Mouse (Mus musculus) liver, embryonic 12.5 days (tissue): ENCODE measurements around the gene Hmgb3. TPM values are rescaled to one million over a fixed set of nuclear protein-coding genes. Genes with fewer than 3 reads are reported as not detected.
A peak's percentile ranks its signal among the peaks of the same experiment; 100 is the strongest.
"Not testable (repeated sequence)": the region's sequence is repeated elsewhere in the genome, so short reads cannot be mapped to it uniquely, and the experiment has no call there.

ENCODE experiments used
- ATAC-seq: fragments of 200-750 bp; cut with Nextera tagmentation; 2 replicates; pipeline ENCODE4 v1.8.0; 2017; ENCODE audit warnings: moderate number of reproducible peaks, mild to moderate bottlenecking, moderate library complexity
- H3K27ac ChIP-seq: fragments of 300-500 bp; sonication (generic); 2 replicates; pipeline ENCODE4 v1.5.1; 2016; ENCODE audit warnings: mild to moderate bottlenecking
- H3K27me3 ChIP-seq: fragments of 300-500 bp; sonication (generic); replicated peaks from 2 replicates; pipeline ENCODE4 v1.6.1; 2016; ENCODE audit warnings: mild to moderate bottlenecking, moderate library complexity
- H3K36me3 ChIP-seq: fragments of 300-500 bp; sonication (generic); 2 replicates; pipeline ENCODE4 v1.6.1; 2016; ENCODE audit warnings: mild to moderate bottlenecking, moderate library complexity
- H3K4me1 ChIP-seq: fragments of 300-500 bp; sonication (generic); 2 replicates; pipeline ENCODE4 v1.6.1; 2016
- H3K4me2 ChIP-seq: fragments of 300-500 bp; sonication (generic); 2 replicates; pipeline ENCODE4 v1.6.1; 2016; ENCODE audit warnings: mild to moderate bottlenecking, moderate library complexity
- H3K4me3 ChIP-seq: fragments of 300-500 bp; sonication (generic); 2 replicates; pipeline ENCODE4 v1.5.1; 2016; ENCODE audit warnings: mild to moderate bottlenecking, moderate library complexity
- H3K9ac ChIP-seq: fragments of 300-500 bp; sonication (generic); 2 replicates; pipeline ENCODE4 v1.6.1; 2016; ENCODE audit warnings: mild to moderate bottlenecking, moderate library complexity
- H3K9me3 ChIP-seq: fragments of 300-500 bp; sonication (generic); replicated peaks from 2 replicates; pipeline ENCODE4 v1.6.1; 2016; ENCODE audit warnings: mild to moderate bottlenecking, moderate library complexity
- WGBS: fragments of 180-500 bp; shearing (Covaris S2); methylation state at CpG from one replicate; pipeline ENCODE4 v1.1.7; 2016; ENCODE audit not compliant: insufficient replicate concordance; 5-methylcytosine and 5-hydroxymethylcytosine counted together
- polyA plus RNA-seq: library from polyadenylated mRNA; unstranded; fragments of >200 nt; fragmentation: Nextera tagmentation; extraction: Ambion mirVana; gene quantifications from 2 replicates; pipeline ENCODE4 v1.2.1, GENCODE M21; 2016

Hmgb3 gene
- 321 and 340 TPM in 2 replicates for polyA plus RNA-seq

DNA sequence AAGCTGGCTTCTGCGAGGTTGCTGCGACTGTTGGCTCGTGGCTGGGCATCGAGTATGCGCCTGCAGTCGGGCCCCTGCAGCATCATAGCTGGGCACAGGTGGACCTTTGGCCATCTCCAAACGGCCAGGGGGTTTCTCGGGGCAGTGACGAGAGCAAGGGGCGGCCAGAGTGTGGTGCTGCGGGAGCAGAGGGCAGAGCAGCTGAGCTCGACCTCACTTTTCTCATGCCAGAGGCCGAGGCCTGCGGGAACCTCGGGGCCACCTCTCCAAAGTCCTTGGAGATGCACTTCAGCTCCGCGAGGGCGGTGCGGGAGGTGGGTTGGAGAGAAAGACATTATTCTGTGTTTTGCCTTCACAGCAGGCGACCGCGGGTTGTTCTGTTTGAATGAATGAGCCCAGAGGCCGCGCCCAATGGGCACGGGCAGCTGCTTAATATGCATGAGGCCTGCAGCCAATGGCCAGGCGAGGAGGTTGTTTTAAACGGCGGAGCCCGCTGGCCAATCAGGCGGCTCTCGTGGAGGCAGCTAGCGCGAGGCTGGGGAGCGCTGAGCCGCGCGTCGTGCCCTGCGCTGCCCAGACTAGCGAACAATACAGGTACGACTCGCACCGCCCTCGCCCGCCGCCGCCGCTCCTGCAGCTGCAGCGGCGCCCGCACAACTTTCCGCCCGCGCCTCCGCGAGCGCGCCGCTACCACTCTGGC, at the start of gene Hmgb3:
Hmgb3 (plus strand) TSS at position 504 of the 700 bp plus-strand sequence.
- Histone ChIP-seq H3K9ac (peak within 1 kb of the TSS; percentile 95), H3K27ac (peak within 1 kb of the TSS; percentile 95), H3K9me3 (0 out of 2 replicates have a peak, but pooled peaks cover 5% of the 10 kb centered on the region), H3K4me3 (peak within 1 kb of the TSS; percentile 84), H3K4me2 (peak within 1 kb of the TSS; percentile 83), H3K4me1 (peaks cover 10% of the 10 kb centered on the region), H3K27me3 (0 out of 2 replicates have a peak, but pooled peaks cover 3% of the 10 kb centered on the region), H3K36me3 (peaks cover 19% of the 10 kb centered on the region)
- peak; percentile 95 for ATAC-seq
- WGBS, result 16% methylated on average over 59 of the region's 59 CpGs

DNA sequence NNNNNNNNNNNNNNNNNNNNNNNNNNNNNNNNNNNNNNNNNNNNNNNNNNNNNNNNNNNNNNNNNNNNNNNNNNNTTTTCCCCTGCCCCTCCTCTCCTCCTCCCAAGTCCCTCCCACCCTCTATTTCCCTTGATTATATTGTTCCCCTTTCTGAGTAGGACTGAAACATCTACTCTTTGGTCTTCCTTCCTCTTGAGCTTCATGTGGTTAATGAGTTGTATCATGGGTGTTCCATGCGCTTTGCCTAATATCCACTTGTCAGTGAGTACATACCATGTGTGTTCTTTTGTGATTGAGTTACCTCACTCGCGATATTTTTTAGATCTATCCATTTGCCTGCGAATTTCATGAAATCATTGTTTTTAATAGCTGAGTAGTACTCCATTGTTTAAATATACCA, 49.1 kb upstream of the Hmgb3 start:
- not testable (repeated sequence) for H3K4me2 ChIP-seq, H3K9me3 ChIP-seq, H3K4me3 ChIP-seq, H3K27me3 ChIP-seq, H3K36me3 ChIP-seq, H3K27ac ChIP-seq, ATAC-seq, H3K9ac ChIP-seq, H3K4me1 ChIP-seq
- WGBS, result 73% methylated on average over 4 of the region's 4 CpGs

DNA sequence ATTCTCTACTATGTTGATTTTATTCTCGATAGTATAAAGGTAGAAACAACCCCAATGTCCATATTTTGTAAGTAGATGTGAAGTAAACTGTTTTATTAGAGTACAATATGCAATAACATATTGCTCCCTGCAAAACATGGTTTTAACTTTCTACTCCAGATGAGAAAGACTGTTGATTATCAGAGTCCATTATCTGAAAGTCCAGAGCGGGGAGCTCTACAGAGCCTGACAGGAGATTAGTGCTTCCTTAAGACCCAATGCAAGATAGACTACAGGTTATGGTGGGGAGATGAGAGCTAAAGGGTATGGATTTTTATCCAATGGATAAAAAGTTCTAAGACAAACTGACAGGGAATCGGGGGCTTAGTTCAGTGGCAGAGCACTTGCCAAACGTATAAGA, 36.5 kb upstream of the Hmgb3 start:
- peak; percentile 85 for ATAC-seq
- H3K27me3 ChIP-seq, result 0 out of 2 replicates have a peak, but pooled peaks cover 3% of the 10 kb centered on the region
- H3K36me3 ChIP-seq, result no peaks in the 10 kb centered on the region
- no peak overlapping the region for H3K9ac ChIP-seq
- H3K9me3 ChIP-seq, result no peaks in the 10 kb centered on the region
- H3K4me2 ChIP-seq, result no peak overlapping the region
- WGBS, result 47% methylated on average over 4 of the region's 4 CpGs
- peaks cover 33% of the 10 kb centered on the region for H3K4me1 ChIP-seq
- no peak overlapping the region for H3K4me3 ChIP-seq
- peak overlapping the region; percentile 64; the same call in 1 of the 2 replicates for H3K27ac ChIP-seq

DNA sequence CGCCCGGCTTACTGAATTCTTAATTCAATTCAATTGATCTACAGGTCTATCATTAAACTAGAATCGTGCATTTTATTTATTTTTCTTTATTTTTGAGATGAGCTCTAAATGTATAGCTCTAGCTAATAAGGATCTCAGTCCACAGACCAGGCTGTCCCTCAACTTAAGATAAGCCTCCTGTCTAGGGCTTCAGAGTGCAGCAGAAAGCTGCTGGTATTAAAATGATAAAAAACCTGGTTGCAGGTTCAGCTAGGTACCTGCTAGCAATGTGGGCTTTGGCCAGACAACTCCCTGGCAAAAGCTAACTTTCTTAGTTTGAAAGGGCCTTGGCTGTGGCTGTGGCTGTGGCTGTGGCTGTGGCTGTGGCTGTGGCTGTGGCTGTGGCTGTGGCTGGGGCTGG, 32.8 kb upstream of the Hmgb3 start:
- Histone ChIP-seq H3K4me1 (peaks cover 61% of the 10 kb centered on the region), H3K9ac (no peak overlapping the region), H3K27me3 (0 out of 2 replicates have a peak, but pooled peaks cover 3% of the 10 kb centered on the region), H3K4me3 (no peak overlapping the region), H3K36me3 (no peaks in the 10 kb centered on the region), H3K9me3 (no peaks in the 10 kb centered on the region), H3K27ac (no peak overlapping the region), H3K4me2 (no peak overlapping the region)
- ATAC-seq, result peak; percentile 48; the same call in 1 of the 2 replicates
- 79% methylated on average over 3 of the region's 3 CpGs for WGBS

DNA sequence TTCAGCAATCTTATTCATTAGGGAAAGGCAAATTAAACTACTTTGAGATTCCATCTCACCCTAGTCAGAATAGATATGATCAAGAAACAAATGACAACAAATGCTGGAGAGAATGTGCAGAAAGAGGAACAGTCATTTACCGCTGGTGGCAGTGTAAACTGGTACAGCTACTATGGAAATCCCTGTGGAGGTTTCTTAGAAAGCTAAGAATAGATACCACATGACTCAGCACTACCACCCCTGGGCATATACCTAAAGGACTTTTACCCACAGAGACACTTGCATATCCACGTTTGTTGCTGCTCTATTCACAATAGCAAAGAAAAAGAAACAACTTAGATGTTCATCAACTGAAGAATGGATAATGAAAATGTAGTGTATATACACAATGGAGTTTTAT, 31.4 kb upstream of the Hmgb3 start:
- Histone ChIP-seq H3K36me3 (no peaks in the 10 kb centered on the region), H3K9me3 (no peaks in the 10 kb centered on the region), H3K4me1 (peaks cover 52% of the 10 kb centered on the region), H3K9ac (no peak overlapping the region), H3K4me3 (no peak overlapping the region), H3K27ac (no peak overlapping the region), H3K27me3 (0 out of 2 replicates have a peak, but pooled peaks cover 3% of the 10 kb centered on the region), H3K4me2 (peak overlapping the region; percentile 21; the same call in 1 of the 2 replicates)
- 23% methylated on average over 2 of the region's 2 CpGs for WGBS
- peak; percentile 74; the same call in 1 of the 2 replicates for ATAC-seq

DNA sequence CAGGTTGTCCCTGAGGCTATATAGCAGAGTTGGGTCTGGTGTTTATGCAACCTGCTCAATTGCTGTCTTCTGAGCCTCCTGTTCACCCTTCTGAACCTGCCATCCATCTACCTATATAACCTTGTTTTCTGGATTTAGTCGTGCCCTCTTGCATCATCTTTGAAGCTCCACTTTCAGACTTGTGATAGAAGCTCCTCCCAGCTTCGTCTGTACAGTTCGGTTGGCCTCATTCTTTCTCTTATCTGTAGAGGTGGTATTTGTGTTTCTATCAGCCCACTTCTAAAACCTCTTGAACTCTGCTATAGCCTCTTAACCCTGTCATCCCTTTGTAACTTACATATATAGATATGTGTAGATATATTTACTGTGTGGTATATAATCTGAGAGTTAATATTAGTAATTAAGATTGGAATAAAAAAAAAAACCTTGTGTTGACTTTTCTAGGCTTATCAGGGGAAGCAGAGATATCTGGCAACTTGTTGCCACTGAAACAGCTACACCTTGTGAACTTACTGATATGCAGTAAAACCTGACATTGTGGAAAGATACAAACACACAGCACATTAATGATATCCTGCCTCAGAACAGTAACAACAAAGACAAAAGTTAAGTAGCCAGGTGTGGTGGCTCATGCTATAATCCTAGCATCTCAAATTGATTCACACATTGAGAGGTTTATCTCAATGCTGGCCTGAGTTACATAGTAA, 30.0 kb upstream of the Hmgb3 start:
- WGBS, result 14% methylated on average over 3 of the region's 3 CpGs
- peak; percentile 74 for ATAC-seq
- Histone ChIP-seq H3K9me3 (no peaks in the 10 kb centered on the region), H3K4me1 (peaks cover 47% of the 10 kb centered on the region), H3K4me3 (no peak overlapping the region), H3K4me2 (no peak overlapping the region), H3K27me3 (0 out of 2 replicates have a peak, but pooled peaks cover 3% of the 10 kb centered on the region), H3K36me3 (no peaks in the 10 kb centered on the region), H3K27ac (peak overlapping the region; percentile 73), H3K9ac (no peak overlapping the region)

DNA sequence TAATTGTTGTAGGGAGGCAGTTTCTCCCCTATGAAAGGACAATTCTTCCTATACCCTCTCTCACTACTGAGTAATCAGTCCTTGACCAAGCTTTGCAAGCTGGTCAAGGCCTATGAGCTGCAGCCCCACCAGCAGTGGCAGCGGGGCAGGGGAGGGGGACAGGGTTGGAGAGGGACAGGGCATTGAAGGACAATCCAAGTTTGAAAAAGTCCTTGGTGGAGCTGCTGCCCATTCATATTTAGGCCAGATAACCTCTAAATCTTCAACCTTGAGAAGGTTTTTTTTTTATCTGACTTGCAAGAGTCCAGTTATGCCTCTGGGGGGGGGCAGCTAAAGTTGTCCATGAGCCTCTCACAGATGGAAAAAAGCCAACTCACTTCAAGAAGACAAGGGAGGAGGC, 28.3 kb upstream of the Hmgb3 start:
- Histone ChIP-seq H3K36me3 (no peaks in the 10 kb centered on the region), H3K4me2 (no peak overlapping the region), H3K4me3 (no peak overlapping the region), H3K27ac (no peak overlapping the region), H3K9ac (no peak overlapping the region), H3K9me3 (no peaks in the 10 kb centered on the region), H3K4me1 (peaks cover 42% of the 10 kb centered on the region), H3K27me3 (no peaks in the 10 kb centered on the region)
- 100% methylated on average over 1 of the region's 1 CpGs for WGBS
- ATAC-seq, result no peak

DNA sequence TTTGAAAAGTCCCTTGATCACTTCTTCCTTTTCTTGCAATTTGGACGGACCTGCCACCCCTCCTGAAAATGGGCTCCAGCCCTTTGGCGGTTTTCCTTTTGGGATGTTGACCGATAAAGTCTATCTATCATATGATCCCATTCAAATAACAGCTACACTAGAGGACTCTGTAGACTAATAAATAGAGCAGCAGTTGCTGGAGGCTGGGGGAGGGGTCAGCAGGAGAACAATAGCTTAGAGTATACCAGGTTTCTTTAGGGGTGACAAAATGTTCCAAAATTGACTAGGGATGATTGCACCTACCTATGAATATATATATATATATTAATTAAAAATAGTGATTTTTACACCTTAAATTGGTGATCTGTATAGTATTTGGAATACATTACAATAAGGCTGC, 27.6 kb upstream of the Hmgb3 start:
- no peak overlapping the region for H3K9ac ChIP-seq
- no peaks in the 10 kb centered on the region for H3K27me3 ChIP-seq
- H3K36me3 ChIP-seq, result no peaks in the 10 kb centered on the region
- H3K4me1 ChIP-seq, result peaks cover 38% of the 10 kb centered on the region
- H3K27ac ChIP-seq, result no peak overlapping the region
- no peak for ATAC-seq
- H3K9me3 ChIP-seq, result no peaks in the 10 kb centered on the region
- no peak overlapping the region for H3K4me2 ChIP-seq
- no peak overlapping the region for H3K4me3 ChIP-seq
- 67% methylated on average over 3 of the region's 3 CpGs for WGBS

DNA sequence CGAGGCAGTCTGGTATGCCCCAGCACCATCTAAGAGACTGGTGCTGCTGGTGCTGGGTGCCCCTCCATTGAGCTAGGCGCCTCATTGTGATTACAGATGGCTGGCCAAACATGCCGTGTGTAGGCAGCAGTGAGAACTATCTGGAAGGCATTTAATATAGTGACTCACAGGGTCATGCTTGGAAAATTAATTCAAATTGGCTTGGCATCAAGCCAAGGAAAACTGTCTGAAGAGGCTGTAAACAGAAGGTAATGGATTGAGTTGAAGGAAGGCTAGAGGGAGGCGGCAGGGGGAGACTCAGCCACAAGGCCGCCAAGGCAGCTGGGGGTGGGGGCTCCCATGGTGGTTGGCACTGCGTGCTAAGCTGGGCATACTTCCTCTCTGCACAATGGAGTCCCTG, 27.1 kb upstream of the Hmgb3 start:
- no peaks in the 10 kb centered on the region for H3K9me3 ChIP-seq
- H3K4me2 ChIP-seq, result no peak overlapping the region
- no peak for ATAC-seq
- H3K4me1 ChIP-seq, result peaks cover 34% of the 10 kb centered on the region
- no peaks in the 10 kb centered on the region for H3K36me3 ChIP-seq
- no peak overlapping the region for H3K9ac ChIP-seq
- no peak overlapping the region for H3K4me3 ChIP-seq
- no peak overlapping the region for H3K27ac ChIP-seq
- 77% methylated on average over 6 of the region's 6 CpGs for WGBS
- no peaks in the 10 kb centered on the region for H3K27me3 ChIP-seq

DNA sequence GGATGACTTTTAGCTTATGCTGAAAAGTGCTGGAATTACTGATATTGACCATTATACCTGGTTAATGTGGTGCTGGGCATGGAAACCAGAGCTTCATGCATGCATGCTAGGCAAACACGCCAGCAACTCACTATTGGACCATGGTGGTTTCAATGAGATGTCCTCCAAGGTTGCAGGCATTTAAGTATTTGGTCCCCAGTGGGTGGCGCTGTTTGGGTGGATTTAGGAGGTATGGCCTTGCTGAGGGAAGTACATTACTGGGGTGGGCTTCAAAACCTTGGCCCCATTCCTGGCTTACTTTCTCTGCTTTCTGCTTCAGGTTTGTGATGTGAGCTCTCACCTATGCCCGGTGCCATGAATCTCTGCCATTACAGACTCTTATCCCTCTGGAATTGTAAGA, 23.1 kb upstream of the Hmgb3 start:
- H3K36me3 ChIP-seq, result no peaks in the 10 kb centered on the region
- H3K4me2 ChIP-seq, result no peak overlapping the region
- WGBS, result 44% methylated on average over 3 of the region's 3 CpGs

DNA sequence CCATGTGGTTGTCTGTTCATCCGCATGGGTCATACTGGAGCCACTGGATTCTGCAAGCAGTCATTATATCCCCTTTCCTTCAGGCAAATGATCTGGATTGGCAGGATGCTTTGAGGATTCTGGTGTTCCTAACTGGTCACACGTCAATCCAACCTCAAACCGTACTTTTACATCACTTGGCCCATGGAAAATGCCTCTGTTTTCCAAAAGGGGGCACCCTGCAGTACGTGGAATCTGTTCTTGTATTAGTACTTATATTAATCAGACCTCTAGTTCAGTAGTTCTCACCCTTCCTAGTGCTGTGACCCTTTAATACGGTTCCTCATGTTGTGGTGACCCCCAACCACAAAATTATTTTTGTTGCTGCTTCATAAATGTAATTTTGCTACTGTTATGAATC, 21.6 kb upstream of the Hmgb3 start:
- Histone ChIP-seq H3K9me3 (no peaks in the 10 kb centered on the region), H3K36me3 (no peaks in the 10 kb centered on the region), H3K27ac (no peak overlapping the region), H3K27me3 (0 out of 2 replicates have a peak, but pooled peaks cover 4% of the 10 kb centered on the region), H3K9ac (no peak overlapping the region), H3K4me3 (no peak overlapping the region), H3K4me2 (no peak overlapping the region), H3K4me1 (0 out of 2 replicates have a peak, but pooled peaks cover 3% of the 10 kb centered on the region)
- 60% methylated on average over 5 of the region's 5 CpGs for WGBS
- ATAC-seq, result no peak

More for the DNA sequence above, 23.1 kb upstream of the Hmgb3 start:
- Histone ChIP-seq H3K27me3 (no peaks in the 10 kb centered on the region), H3K9me3 (no peaks in the 10 kb centered on the region), H3K4me3 (no peak overlapping the region), H3K9ac (no peak overlapping the region), H3K27ac (no peak overlapping the region), H3K4me1 (no peaks in the 10 kb centered on the region)
- ATAC-seq, result no peak

DNA sequence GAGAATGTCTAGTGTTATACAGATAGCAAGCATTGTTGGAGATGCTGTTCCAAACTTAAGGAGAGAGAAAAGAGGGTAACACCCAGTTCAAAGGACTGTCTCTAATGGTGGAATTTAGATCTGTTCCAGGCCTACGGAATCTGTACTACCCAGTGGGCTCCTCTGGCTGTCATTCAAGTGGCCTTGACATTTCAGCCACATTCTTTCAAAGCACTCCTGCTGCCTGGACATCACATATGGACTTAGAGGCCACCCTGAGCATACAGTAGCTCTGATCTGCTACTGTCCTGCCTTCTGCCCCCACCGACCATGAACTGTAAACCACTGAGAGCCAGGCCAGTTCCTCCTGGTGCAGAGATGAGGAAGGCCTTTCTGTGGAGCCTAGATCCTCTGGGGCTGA, 17.9 kb upstream of the Hmgb3 start:
- H3K27me3 ChIP-seq, result 0 out of 2 replicates have a peak, but pooled peaks cover 4% of the 10 kb centered on the region
- no peaks in the 10 kb centered on the region for H3K36me3 ChIP-seq
- ATAC-seq, result no peak
- no peak overlapping the region for H3K4me3 ChIP-seq
- H3K4me1 ChIP-seq, result peaks cover 25% of the 10 kb centered on the region
- 53% methylated on average over 2 of the region's 2 CpGs for WGBS
- no peak overlapping the region for H3K4me2 ChIP-seq
- H3K27ac ChIP-seq, result no peak overlapping the region
- no peak overlapping the region for H3K9ac ChIP-seq
- H3K9me3 ChIP-seq, result no peaks in the 10 kb centered on the region
